Mouse (Mus musculus): Measurements from ENCODE around the gene Tprgl.

DNA sequence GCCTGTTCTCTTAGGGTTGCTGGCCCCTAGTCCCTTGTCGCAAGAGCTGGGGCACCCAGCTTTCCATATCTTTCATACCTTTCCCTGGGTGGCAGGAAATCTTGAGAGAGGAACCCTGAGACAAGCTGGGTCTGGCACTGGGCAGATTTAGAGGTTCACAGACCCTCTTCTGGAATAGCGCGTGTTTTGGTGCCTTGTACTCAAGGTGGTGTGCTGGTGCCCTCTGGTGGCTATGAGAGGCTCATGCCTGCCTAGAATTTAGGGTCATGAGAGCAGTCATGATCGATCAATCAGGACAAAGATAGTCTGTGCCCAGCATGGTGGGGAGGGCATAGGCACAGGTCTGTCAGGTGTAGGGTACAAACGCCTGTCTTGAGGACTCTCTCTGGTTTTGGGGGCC lies 46.8 kb upstream of the Tprgl start:
- TF ChIP-seq EP300 (IDR thresholded peaks at IDR 0.05; ENCODE audit: insufficient read depth, low read depth, low read length) = no peak
- TF ChIP-seq POLR2A (IDR thresholded peaks at IDR 0.05; ENCODE audit: insufficient read depth, low read length) = no peak
- TF ChIP-seq CTCF (IDR thresholded peaks at IDR 0.05; ENCODE audit: low read depth, low read length) = peak; percentile 96
